Mouse (Mus musculus): ENCODE results near the gene Clmn.

DNA sequence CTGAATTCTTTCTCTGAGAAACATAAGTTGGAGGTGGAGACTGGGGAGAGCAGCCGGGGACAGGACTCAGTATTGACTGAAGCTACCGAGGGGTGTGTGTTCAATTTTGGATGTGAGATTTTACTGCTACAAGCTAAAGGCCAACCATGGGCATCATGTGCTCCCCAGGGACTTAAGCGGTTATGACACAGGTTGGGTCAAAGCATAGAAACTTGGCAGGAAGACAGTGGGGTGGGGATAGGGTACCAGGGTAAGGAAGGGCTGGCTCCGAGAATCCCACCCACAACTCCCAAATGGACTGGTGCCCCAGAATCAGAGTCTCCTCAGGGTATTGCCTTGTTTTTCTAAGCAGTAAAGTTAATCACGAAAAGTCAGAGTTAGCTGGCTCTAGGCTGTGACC, 99.8 kb downstream of the Clmn start:
- TF ChIP-seq GATA1 (IDR thresholded peaks at IDR 0.05; ENCODE audit: borderline replicate concordance, low read length) (no peak), FLI1 (IDR thresholded peaks at IDR 0.05; ENCODE audit: low read length) (no peak)

Data from megakaryocyte, embryonic 14.5 days (primary cell).